Mouse (Mus musculus): ENCODE measurements around the gene Gtf3a.

- no peak for TF ChIP-seq TAL1 (IDR thresholded peaks at IDR 0.05; ENCODE audit: low read length)
- TF ChIP-seq GATA1 (IDR thresholded peaks at IDR 0.05; ENCODE audit: low read length): no peak
These were observed 23.5 kb downstream of the Gtf3a start for GRCm38 (mm10) chr5:146971776-146972561.

Data from erythroblast, embryonic 14.5 days (primary cell).